Mouse (Mus musculus): ENCODE measurements at regions not wholly inside any gene's neighbourhood (a gene's known extent, or its start where the extent isn't known, plus 50 kb on each side); places are given as distances from the start of the nearest gene placed in this dataset.

GRCm38 (mm10) chr9:67105867-67106266 is 56.7 kb upstream of the Tpm1 start:
- TF ChIP-seq HCFC1 (IDR thresholded peaks at IDR 0.05; ENCODE audit: borderline replicate concordance, insufficient read depth, low read length) (no peak), ZC3H11A (IDR thresholded peaks at IDR 0.05; ENCODE audit: borderline replicate concordance, low read depth, low read length) (no peak)

All from ES-E14 (cell line).